Comparison of ENCODE assay signal across 22 mouse cellular contexts in the genomic region with DNA sequence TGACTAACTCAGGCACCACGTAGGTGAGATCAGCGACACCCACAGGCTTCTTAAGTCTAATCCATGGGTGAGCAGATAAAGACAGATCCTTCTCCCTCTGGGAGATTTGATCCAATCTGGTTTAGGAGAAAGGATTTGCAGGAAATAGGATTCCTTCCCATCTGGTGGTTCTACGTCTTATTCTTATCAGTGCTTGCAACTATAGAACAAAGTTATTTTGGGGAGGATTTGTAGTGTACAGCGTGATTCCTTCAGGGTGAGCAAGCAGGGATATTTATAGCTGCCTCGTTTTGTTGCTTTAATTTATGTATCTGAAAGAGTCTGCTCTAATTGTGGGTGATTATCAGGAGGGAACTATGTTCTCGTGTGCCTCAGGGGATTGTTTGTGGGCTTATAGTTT.
DNase-seq lines count a peak whose midpoint lies in the region; ATAC-seq and TF ChIP-seq lines count a peak whose summit lies in the region.
"Had no signal": no experiment of that assay in that cellular context is flagged by ENCODE, and none has a peak within 500 bp of the region (broad histone marks: within the 10 kb centered on the region; RNA-seq: fewer than 3 reads in every experiment).

No protein-coding gene starts in this region.

- ATAC-seq in heart, embryonic 13.5 days (ENCODE audit: extremely low read depth, insufficient number of reproducible peaks, low FRiP score, low TSS enrichment) = no peak
- ATAC-seq: intestine, embryonic 15.5 days had no signal

- WGBS in heart, embryonic 13.5 days = 22% methylated on average over 6 of the region's 6 CpGs

- H3K9ac ChIP-seq in heart, embryonic 13.5 days = no peak overlapping the region
- H3K9ac ChIP-seq: forebrain, embryonic 12.5 days; hindbrain, embryonic 12.5 days; intestine, embryonic 15.5 days; limb, embryonic 13.5 days; liver, embryonic 13.5 days; lung, embryonic 15.5 days had no signal

- intact Hi-C loops in left cerebral cortex, postnatal 14 days (cut with DNase I) = no loop called here
- intact Hi-C loops in gastrocnemius, adult 2 months (cut with DNase I) = no loop called here

- no peak for TF ChIP-seq CTCF in gastrocnemius, adult 2 months (IDR thresholded peaks at IDR 0.05)

- H3K27me3 ChIP-seq in heart, embryonic 13.5 days (replicated peaks) = no peaks in the 10 kb centered on the region
- H3K27me3 ChIP-seq: forebrain, embryonic 12.5 days; hindbrain, embryonic 12.5 days; intestine, embryonic 15.5 days; limb, embryonic 13.5 days; liver, embryonic 13.5 days; lung, embryonic 15.5 days had no signal

- no peak overlapping the region for H3K27ac ChIP-seq in heart, embryonic 13.5 days (replicated peaks)
- H3K27ac ChIP-seq in gastrocnemius, adult 2 months = no peak overlapping the region
- H3K27ac ChIP-seq: forebrain, embryonic 12.5 days; hindbrain, embryonic 12.5 days; intestine, embryonic 15.5 days; limb, embryonic 13.5 days; liver, embryonic 13.5 days; lung, embryonic 15.5 days had no signal

- H3K4me1 ChIP-seq in heart, embryonic 13.5 days = peaks cover 7% of the 10 kb centered on the region
- H3K4me1 ChIP-seq: forebrain, embryonic 12.5 days; hindbrain, embryonic 12.5 days; intestine, embryonic 15.5 days; limb, embryonic 13.5 days; lung, embryonic 15.5 days had no signal

- H3K36me3 ChIP-seq in heart, embryonic 13.5 days = no peaks in the 10 kb centered on the region
- H3K36me3 ChIP-seq: forebrain, embryonic 12.5 days; hindbrain, embryonic 12.5 days; intestine, embryonic 15.5 days; limb, embryonic 13.5 days; liver, embryonic 13.5 days; lung, embryonic 15.5 days had no signal

- no peak overlapping the region for H3K4me3 ChIP-seq in heart, embryonic 13.5 days
- H3K4me3 ChIP-seq in gastrocnemius, adult 2 months = no peak overlapping the region
- H3K4me3 ChIP-seq: forebrain, embryonic 12.5 days; hindbrain, embryonic 12.5 days; intestine, embryonic 15.5 days; limb, embryonic 13.5 days; liver, embryonic 13.5 days; lung, embryonic 15.5 days had no signal

- no peak for DNase-seq in heart, adult 8-10 months (ENCODE audit: low spot score)
- DNase-seq in left cerebral cortex, adult 11 months (ENCODE audit: low spot score) = peak; percentile 17
- DNase-seq in left cerebral cortex, adult 18-20 months (ENCODE audit: low spot score in 2 of 2) = no peak
- DNase-seq in left cerebral cortex, postnatal 14 days (ENCODE audit: low spot score in 2 of 2) = peak; percentile 12 to 53
- peak; percentile 27 for DNase-seq in retina, embryonic 14.5 days (ENCODE audit: low spot score)
- no peak for DNase-seq in gastrocnemius, adult 2 months
- DNase-seq: adrenal gland, postnatal 25 days; B cell, adult 2 months; cerebellum, adult 18-20 months; cerebellum, postnatal 25 days; embryo, embryonic 11 days; heart, postnatal 14 days; kidney, postnatal 36 days; liver, embryonic 13.5 days; lung, postnatal 4 days; right cerebral cortex, postnatal 4 days had no signal

- H3K4me2 ChIP-seq in heart, embryonic 13.5 days = 0 out of 2 replicates have a peak overlapping the region, but pooled peaks have one; percentile 16
- H3K4me2 ChIP-seq: forebrain, embryonic 12.5 days; hindbrain, embryonic 12.5 days; intestine, embryonic 15.5 days; limb, embryonic 13.5 days; liver, embryonic 13.5 days; lung, embryonic 15.5 days had no signal

- no peaks in the 10 kb centered on the region for H3K9me3 ChIP-seq in heart, embryonic 13.5 days
- H3K9me3 ChIP-seq: forebrain, embryonic 12.5 days; hindbrain, embryonic 12.5 days; intestine, embryonic 15.5 days; limb, embryonic 13.5 days; liver, embryonic 13.5 days; lung, embryonic 15.5 days had no signal

Comparison
In these comparisons a context has a peak if more than half of its experiments do, and no peak if none do; other contexts are left out.
1. DNase-seq: peak in left cerebral cortex, adult 11 months (single experiment), left cerebral cortex, postnatal 14 days (2 of 2) and retina, embryonic 14.5 days (single experiment); none in heart, adult 8-10 months (single experiment), left cerebral cortex, adult 18-20 months (0 of 2) and gastrocnemius, adult 2 months (single experiment).